Mouse (Mus musculus) megakaryocyte, adult 5-6 weeks (primary cell): ENCODE measurements around the gene Olfr1090. TPM values are rescaled to one million over a fixed set of nuclear protein-coding genes. Genes with fewer than 3 reads are reported as not detected.

Experiments
- ATAC-seq: 2 replicates; pipeline ENCODE4 v1.8.0; 2016; ENCODE audit warnings: mild to moderate bottlenecking, inconsistent platforms; ENCODE audit not compliant: poor library complexity, severe bottlenecking
- total RNA-seq, 2 experiments: library from RNA; stranded (forward) in 1 of 2; stranded (reverse) in 1 of 2; fragments of 153-499, 151-499 nt in 1 of 2; fragments of 221-1000, 200-1000 nt in 1 of 2; gene quantifications; 2 replicates each; pipeline versions ENCODE4 v1.2.3 to v1.2.4; 2015 to 2017

The Olfr1090 gene
- total RNA-seq (2015) (not detected in 2 replicates), total RNA-seq (2017) (not detected in 2 replicates)

DNA sequence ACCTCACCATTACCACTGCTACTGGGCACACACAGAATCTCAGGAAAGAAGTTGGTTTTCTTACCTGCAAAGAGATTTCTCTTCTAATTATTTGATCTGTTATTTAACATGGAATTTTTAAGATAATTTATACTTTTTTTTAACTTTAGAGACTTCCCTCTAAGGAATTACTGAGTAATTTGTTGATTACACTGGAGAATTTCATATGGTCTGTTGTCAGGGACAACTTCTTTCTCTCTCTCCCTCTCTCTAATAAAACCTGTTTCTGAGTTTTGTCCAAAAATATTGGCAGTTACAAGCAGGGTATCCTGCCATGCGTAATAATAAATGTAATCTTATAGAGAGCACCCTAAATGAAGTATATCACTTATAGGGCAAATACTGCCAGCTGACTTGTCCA is at the start of gene Olfr1090:
Olfr1090 (minus strand) TSS at position 101 of the 400 bp plus-strand sequence.
- no peak for ATAC-seq

DNA sequence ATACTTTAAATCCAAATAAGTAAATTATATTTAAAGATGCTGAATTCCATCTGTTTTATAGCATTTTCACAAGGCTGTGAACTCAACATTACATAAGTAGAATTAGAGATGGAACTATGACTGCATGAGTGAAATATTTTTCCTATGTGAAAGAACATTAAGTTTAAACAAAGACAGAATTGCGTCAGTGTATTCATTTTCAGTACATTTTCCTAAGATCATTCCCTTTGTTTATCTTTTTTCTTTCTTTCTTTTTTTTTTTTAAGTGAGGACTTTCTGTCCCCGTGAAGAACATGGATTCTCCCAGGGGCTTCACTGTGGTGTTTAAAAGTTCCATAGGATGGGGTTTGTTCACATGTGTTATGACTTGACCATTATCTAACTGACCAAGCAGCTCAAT is 23.4 kb upstream of the Olfr1090 start, which contains the start of gene Olfr1093:
Olfr1093 (plus strand) TSS at position 301 of the 400 bp plus-strand sequence.
- no peak for ATAC-seq

DNA sequence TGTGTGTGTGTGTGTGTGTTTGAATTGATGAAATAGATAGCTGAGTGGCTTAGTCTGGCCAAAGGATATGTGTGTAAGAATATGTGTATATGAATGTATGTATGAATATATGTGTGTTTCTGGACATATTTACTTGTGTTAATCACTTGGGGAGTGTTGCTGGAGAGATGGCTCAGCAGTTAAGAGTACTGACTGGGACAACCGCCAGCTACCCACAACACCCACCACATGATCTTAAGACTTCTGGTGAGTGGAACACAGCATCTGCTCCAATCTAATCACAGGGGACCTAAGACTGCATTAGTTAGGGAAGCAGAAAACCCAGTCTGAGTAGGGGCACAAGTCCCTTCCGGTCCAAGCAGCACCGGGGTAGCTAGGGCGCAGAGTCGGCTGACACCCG is 2.3 kb upstream of the Olfr1090 start:
- ATAC-seq: no peak

DNA sequence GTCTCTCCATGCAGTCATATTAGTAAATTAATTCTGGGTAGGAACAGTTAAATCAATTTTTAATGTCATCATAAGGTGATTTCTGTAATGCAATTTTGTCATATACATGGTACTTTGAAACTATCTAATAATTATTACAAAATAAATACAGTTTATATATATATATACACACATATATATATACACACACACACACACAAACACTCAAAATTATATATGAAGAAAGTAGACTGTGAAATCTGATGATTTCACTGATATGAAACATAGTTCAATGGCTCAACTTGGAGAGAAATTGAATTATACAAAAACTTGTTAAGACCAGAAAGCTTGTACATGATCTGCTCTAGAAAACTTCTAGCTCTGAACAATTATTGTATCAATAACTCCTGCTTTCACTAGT is 25.2 kb downstream of the Olfr1090 start, which contains the start of gene Olfr1089:
Olfr1089 (minus strand) TSS at position 101 of the 400 bp plus-strand sequence.
- ATAC-seq: no peak

Other genes starting within 250 kb of the Olfr1090 start
- gene Olfr1079, start 216.5 kb downstream of the Olfr1090 start, total RNA-seq (2015): not detected in 2 replicates
- gene Olfr1079, start 216.5 kb downstream of the Olfr1090 start, total RNA-seq (2017): not detected in 2 replicates
- not detected in 2 replicates for gene Olfr1080, start 200.8 kb downstream of the Olfr1090 start, total RNA-seq (2015)
- not detected in 2 replicates for gene Olfr1080, start 200.8 kb downstream of the Olfr1090 start, total RNA-seq (2017)
- not detected in 2 replicates for gene Olfr1082, start 160.0 kb downstream of the Olfr1090 start, total RNA-seq (2015)
- not detected in 2 replicates for gene Olfr1082, start 160.0 kb downstream of the Olfr1090 start, total RNA-seq (2017)
- gene Olfr1084, start 119.3 kb downstream of the Olfr1090 start, total RNA-seq (2015): not detected in 2 replicates
- not detected in 2 replicates for gene Olfr1084, start 119.3 kb downstream of the Olfr1090 start, total RNA-seq (2017)
- not detected in 2 replicates for gene Olfr1085, start 97.0 kb downstream of the Olfr1090 start, total RNA-seq (2015)
- not detected in 2 replicates for gene Olfr1085, start 97.0 kb downstream of the Olfr1090 start, total RNA-seq (2017)
- gene Olfr1086, start 78.9 kb downstream of the Olfr1090 start, total RNA-seq (2015): not detected in 2 replicates
- not detected in 2 replicates for gene Olfr1086, start 78.9 kb downstream of the Olfr1090 start, total RNA-seq (2017)
- gene Olfr1087, start 60.6 kb downstream of the Olfr1090 start, total RNA-seq (2015): not detected in 2 replicates
- not detected in 2 replicates for gene Olfr1087, start 60.6 kb downstream of the Olfr1090 start, total RNA-seq (2017)
- gene Olfr1089, start 25.3 kb downstream of the Olfr1090 start, total RNA-seq (2015): not detected in 2 replicates
- not detected in 2 replicates for gene Olfr1089, start 25.3 kb downstream of the Olfr1090 start, total RNA-seq (2017)
- not detected in 2 replicates for gene Olfr1093, start 23.5 kb upstream of the Olfr1090 start, total RNA-seq (2015)
- not detected in 2 replicates for gene Olfr1093, start 23.5 kb upstream of the Olfr1090 start, total RNA-seq (2017)
- not detected in 2 replicates for gene Olfr141, start 51.0 kb upstream of the Olfr1090 start, total RNA-seq (2015)
- not detected in 2 replicates for gene Olfr141, start 51.0 kb upstream of the Olfr1090 start, total RNA-seq (2017)
- gene Olfr1094, start 65.7 kb upstream of the Olfr1090 start, total RNA-seq (2015): not detected in 2 replicates
- not detected in 2 replicates for gene Olfr1094, start 65.7 kb upstream of the Olfr1090 start, total RNA-seq (2017)
- not detected in 2 replicates for gene Olfr1095, start 92.7 kb upstream of the Olfr1090 start, total RNA-seq (2015)
- gene Olfr1095, start 92.7 kb upstream of the Olfr1090 start, total RNA-seq (2017): not detected in 2 replicates
- gene Gm13723, start 115.8 kb upstream of the Olfr1090 start, total RNA-seq (2015): not detected in 2 replicates
- not detected in 2 replicates for gene Gm13723, start 115.8 kb upstream of the Olfr1090 start, total RNA-seq (2017)
- not detected in 2 replicates for gene Olfr1097, start 133.2 kb upstream of the Olfr1090 start, total RNA-seq (2015)
- not detected in 2 replicates for gene Olfr1097, start 133.2 kb upstream of the Olfr1090 start, total RNA-seq (2017)
- not detected in 2 replicates for gene Olfr1098, start 165.6 kb upstream of the Olfr1090 start, total RNA-seq (2015)
- not detected in 2 replicates for gene Olfr1098, start 165.6 kb upstream of the Olfr1090 start, total RNA-seq (2017)
- not detected in 2 replicates for gene Olfr1099, start 201.7 kb upstream of the Olfr1090 start, total RNA-seq (2015)
- not detected in 2 replicates for gene Olfr1099, start 201.7 kb upstream of the Olfr1090 start, total RNA-seq (2017)
- not detected in 2 replicates for gene Olfr1100, start 221.0 kb upstream of the Olfr1090 start, total RNA-seq (2015)
- gene Olfr1100, start 221.0 kb upstream of the Olfr1090 start, total RNA-seq (2017): not detected in 2 replicates
- gene Olfr1101, start 232.2 kb upstream of the Olfr1090 start, total RNA-seq (2015): not detected in 2 replicates
- gene Olfr1101, start 232.2 kb upstream of the Olfr1090 start, total RNA-seq (2017): not detected in 2 replicates
- gene Olfr1102, start 239.4 kb upstream of the Olfr1090 start, total RNA-seq (2015): not detected in 2 replicates
- gene Olfr1102, start 239.4 kb upstream of the Olfr1090 start, total RNA-seq (2017): not detected in 2 replicates